Mouse (Mus musculus): ENCODE measurements around the gene Ahsg.

The Ahsg gene

GRCm38 (mm10) chr16:22890683-22891510 lies at the start of gene Ahsg:
TSS of gene Ahsg (plus strand) at chr16:22891277.
- no peak for DNase-seq (ENCODE audit: low read depth in 1 of 2, low spot score in 2 of 2)

DNA sequence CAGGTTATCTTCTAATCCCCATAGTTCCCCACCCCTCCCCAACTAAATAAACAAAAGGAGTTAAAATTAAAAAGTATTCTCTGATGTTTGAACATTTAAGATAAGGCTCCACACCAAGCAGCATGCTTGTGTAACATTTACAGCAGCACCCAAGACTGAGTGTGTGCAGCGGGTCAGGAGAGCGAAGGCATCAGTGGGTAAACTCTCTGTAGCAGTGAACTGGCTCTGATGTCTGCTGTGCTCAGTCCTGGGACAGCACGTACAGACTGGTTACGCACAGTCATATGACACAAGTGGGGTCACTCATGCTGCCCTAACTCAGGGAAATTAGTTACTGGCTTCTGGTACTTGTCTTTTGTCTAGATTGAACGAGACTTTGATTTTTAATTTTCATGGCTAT lies 48.2 kb upstream of the Ahsg start:
- DNase-seq (ENCODE audit: low read depth in 1 of 2, low spot score in 2 of 2) = no peak

- no peak for DNase-seq (ENCODE audit: low read depth in 1 of 2, low spot score in 2 of 2)
Measured at GRCm38 (mm10) chr16:22844061-22844801, 46.8 kb upstream of the Ahsg start.

DNA sequence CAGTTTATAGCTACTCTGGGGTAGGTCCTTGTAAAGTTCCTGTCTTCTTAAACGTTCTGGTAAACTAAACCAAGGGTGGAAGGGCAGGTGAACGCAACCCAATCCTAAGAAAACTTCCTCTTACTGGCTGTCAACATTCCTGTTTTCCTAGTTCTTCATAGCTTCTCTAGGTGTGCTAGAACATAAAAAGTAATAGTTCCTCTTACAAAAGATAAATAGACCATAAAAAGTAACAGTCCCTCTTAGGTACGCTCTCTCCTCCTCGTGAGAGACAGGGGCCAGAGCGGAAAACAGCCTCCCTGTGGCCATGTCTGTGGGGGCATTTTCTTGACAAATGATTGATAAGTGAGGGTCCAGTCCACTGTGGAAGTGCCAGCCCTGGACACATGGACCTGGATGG lies 46.2 kb upstream of the Ahsg start:
- no peak for DNase-seq (ENCODE audit: low read depth in 1 of 2, low spot score in 2 of 2)

DNA sequence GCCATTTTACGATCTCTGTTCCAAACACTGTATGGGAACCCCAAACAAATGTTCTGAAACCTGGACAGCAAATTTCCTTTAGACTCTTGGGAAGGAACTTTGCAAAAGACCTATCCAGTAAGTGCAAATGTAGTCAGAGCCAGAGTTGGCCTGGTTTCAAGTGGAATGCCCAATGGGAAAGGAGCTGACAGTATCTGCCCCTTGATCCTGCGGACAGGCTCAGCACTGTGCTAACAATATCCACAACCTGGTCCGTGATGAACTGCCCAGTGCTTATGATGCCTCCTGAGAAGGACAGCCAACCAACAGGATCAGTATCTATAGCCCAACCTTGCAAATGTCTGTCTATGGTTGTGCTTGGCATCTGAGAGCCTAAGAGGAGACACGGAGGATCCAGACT lies 45.6 kb upstream of the Ahsg start:
- DNase-seq (ENCODE audit: low read depth in 1 of 2, low spot score in 2 of 2) = no peak

DNA sequence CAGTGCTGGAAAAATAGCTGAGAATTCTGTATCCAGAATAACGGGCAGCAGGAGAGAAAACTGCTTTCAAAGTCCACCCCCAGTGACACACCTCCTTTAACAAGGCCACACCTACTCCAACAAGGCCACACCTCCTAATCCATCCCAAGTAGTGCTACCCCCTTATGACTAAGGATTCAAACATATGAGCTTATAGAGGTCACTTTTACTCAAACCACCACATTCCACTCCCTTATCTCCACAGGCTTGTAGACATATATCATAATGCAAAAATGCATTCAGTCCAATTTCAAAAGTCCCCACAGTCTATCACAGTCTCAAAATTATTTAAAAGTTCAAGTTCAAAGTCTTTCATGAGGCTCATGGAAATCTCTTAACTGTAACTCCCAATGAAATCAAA lies 43.4 kb upstream of the Ahsg start:
- no peak for DNase-seq (ENCODE audit: low read depth in 1 of 2, low spot score in 2 of 2)

GRCm38 (mm10) chr16:22848331-22848730 lies 42.7 kb upstream of the Ahsg start:
- DNase-seq (ENCODE audit: low read depth in 1 of 2, low spot score in 2 of 2) = no peak

GRCm38 (mm10) chr16:22852709-22853108 lies 38.4 kb upstream of the Ahsg start:
- DNase-seq (ENCODE audit: low read depth in 1 of 2, low spot score in 2 of 2) = no peak

- no peak for DNase-seq (ENCODE audit: low read depth in 1 of 2, low spot score in 2 of 2)
Measured at GRCm38 (mm10) chr16:22856773-22857172, 34.3 kb upstream of the Ahsg start.

DNA sequence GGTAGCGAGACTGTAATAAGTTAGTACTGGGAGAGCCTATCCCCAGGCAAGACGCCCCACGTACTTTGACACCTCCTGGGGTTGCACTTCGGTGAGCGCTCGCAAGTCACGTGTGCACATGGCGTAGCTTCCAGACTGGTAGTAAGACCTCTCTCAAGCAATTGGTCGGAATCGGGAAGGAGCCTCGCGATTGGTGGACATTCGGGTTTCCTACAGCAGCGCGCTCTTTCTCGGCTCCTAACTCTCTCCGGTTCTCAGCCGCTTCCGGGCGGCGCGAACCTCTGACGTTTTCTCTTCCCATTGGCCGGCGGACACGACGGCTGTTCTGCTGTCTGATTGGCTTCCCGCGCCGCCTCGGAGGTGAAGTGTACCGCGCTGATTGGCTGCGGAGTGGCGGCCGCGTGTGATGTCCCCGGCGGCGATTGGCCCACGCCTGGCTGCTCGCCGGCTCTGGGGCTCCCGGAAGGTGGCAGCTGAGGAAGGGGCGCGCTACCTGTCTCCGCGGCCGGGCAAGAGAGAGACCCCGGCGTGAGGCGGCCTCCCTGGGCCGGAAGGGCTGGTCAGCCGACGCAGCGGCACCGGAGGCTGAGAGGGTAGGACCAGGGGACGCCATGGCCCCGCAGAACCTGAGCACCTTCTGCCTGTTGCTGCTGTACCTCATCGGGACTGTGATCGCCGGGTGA lies 33.5 kb upstream of the Ahsg start, which contains the start of the genes Tbccd1 and Dnajb11:
Gene Tbccd1, minus strand, starts transcription at position 239 of the 683 bp plus-strand sequence.
Gene Dnajb11, plus strand, starts transcription at position 415 of the 683 bp plus-strand sequence.
- DNase-seq (ENCODE audit: low read depth in 1 of 2, low spot score in 2 of 2) = peak; percentile 96

GRCm38 (mm10) chr16:22872397-22872796 lies 18.7 kb upstream of the Ahsg start:
- no peak for DNase-seq (ENCODE audit: low read depth in 1 of 2, low spot score in 2 of 2)

GRCm38 (mm10) chr16:22873369-22873768 lies 17.7 kb upstream of the Ahsg start:
- DNase-seq (ENCODE audit: low read depth in 1 of 2, low spot score in 2 of 2) = no peak

DNA sequence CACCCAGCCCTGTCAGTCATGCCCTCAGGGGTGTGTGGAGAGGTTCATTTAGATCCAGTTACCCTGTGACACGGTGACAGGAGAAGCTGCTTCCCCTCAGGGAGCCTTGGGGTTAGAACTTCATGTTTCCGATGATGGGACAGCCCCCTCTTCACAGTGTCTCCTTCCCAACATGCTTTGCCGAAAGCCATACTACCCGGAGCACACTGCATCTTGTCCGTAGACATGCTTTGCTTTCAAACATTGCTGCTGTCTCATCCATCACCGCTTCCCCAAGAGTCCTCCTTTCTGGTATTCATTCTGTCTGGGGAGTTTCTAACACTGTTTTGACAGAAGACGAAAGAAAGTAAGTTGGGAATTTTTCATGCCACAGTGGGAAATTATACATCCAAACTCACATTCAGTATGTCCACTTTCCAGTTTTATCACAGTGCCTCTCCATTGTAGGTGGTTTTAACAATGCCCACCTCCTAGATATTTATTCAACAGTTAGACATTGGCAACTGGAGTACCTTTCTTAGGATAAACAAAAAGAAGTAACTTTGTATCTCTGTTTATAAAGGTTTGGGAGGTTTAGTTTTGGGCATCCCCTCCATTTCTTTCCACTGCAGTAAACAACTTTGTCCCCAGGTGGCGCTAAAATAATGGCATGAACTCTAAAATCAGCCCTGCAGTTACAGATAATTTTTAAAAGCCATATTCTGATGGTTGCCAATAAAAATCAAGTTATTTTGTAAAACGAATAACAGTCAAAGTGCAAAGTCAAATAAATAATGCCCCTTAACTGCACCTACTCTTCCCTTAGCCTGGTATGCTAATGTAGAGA lies 14.6 kb upstream of the Ahsg start:
- DNase-seq (ENCODE audit: low read depth in 1 of 2, low spot score in 2 of 2) = no peak

DNA sequence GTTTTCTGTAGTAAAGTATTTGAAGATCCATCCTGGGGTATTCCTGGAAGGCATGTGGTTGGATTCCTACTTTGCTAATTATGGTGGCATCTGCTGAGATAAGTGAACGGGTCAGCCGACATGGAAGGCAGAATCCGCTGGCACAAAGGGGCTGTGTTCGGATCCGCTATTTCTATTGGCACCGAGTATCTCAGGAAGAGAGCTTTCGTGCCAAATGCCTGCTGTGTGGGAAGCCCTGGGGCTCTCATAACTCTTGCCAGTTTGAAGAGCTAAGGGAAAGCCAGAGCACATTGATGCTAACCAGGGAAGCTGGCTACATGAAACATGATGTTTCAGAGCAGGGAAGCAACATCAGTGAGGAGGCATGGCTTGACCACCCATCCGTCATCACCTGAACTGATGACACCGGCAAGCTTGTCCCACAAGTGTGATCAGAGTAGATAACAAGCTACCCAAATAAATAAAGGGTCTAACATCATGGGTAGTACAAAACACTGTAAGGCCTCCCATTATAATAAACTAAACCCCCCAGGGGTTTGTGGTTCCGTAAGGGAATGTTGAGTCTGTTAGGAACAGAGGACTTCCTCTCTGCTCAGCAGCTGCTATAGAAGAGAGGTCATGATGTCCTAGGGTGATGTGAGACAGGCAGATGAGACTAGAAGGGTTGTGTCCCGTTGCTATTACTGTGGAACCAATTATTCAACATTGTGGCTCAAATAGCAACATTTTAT lies 13.3 kb upstream of the Ahsg start:
- DNase-seq (ENCODE audit: low read depth in 1 of 2, low spot score in 2 of 2) = no peak

- DNase-seq (ENCODE audit: low read depth in 1 of 2, low spot score in 2 of 2) = no peak
Measured at GRCm38 (mm10) chr16:22878716-22879115, 12.4 kb upstream of the Ahsg start.

DNA sequence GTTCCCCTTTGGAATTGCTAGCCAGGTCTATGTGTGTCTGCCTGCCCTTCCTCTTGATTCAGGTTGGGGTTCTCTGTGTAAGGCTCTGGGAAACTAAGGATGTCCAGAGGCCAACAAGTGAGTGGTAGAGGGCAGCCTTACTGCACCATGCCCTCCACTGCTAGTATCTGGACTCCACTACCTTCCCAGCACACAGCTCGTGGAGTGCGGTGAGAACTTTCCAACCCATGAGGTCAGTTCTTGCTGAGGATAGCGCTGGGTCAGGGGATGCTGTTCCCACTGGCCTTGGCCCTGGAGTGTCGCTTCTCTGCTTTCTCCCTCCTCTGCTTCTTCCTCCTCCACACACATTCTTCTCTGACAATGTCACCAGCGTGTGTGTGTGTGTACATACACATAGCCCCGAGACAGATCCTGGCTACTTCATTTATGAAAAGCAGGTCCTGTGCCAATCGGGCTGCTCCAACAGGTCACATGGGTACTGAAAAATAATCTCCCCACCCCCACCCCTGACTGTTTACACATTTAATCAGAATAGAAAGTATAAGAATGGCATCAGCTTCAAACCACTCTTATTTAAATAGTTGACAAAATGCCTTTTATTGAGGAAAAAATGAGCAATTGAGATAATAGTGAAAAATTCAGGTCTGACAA lies 11.0 kb upstream of the Ahsg start:
- no peak for DNase-seq (ENCODE audit: low read depth in 1 of 2, low spot score in 2 of 2)

DNA sequence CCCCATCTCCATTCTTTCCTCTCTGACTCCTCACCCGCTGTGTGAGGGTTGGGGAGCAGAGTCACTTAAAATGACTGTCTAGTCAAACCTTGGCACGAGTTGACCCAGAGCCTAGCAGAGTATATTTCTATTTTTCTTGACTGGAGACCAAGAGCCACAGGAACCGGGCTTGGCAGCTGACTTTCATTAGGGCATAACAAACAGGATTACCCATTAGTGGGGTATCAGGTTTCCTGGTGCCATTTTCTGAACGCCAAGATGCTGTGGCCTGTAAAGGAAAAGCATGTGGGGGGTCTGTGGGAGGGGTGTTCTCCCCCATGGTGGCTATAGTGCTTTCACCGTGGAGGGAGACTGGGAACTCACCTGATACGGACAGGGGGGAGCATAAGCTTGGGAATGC lies 10.2 kb upstream of the Ahsg start:
- no peak for DNase-seq (ENCODE audit: low read depth in 1 of 2, low spot score in 2 of 2)

DNA sequence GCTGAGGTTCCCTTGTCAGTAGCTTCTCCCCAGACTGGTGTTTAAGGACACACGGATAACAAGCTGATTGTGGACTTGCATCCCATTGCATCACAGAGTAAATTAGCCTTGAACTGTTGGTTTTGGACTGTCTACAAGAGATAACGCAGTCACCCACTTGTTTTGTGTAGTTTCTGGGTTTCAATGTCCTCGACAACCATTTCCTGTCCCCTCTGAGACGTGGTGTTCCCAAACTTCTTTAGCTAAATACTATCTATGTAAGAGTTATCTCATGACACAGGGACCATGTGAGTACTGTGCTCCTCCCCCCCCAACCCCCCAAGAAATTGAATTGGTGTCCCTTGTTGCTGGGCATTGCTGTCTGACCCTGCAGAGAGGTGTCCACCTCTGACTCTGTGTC lies 9.6 kb upstream of the Ahsg start:
- DNase-seq (ENCODE audit: low read depth in 1 of 2, low spot score in 2 of 2) = no peak

DNA sequence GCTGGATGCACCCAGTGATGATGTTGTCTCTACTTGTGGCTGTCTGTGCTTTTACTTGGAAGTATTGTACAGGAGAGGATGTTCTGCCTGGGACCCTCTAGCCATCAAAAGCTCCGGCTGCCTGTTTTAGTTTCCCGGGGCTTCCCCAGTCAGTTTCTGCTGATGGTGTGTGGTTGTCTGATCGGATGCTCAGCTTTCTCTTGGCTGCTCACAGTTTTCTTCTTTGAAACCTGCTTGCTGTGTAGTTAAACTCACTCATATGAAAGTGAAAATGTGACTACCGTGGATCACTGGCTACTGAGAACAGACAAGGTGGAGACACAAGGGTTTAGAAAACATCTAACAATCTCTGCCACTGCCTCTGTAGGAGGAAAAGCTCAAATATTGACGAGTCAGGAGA lies 7.6 kb upstream of the Ahsg start:
- no peak for DNase-seq (ENCODE audit: low read depth in 1 of 2, low spot score in 2 of 2)

GRCm38 (mm10) chr16:22885356-22885755 lies 5.7 kb upstream of the Ahsg start:
- no peak for DNase-seq (ENCODE audit: low read depth in 1 of 2, low spot score in 2 of 2)
